Mouse (Mus musculus) lung, postnatal 0 days (tissue): ENCODE measurements around the gene Cdk15. TPM values are rescaled to one million over a fixed set of nuclear protein-coding genes. Genes with fewer than 3 reads are reported as not detected.

Source experiments
- ATAC-seq: fragments of 200-750 bp; cut with Nextera tagmentation; 2 replicates; pipeline ENCODE4 v1.8.0; 2017; ENCODE audit warnings: moderate library complexity
- DNase-seq: peaks from one replicate; pipeline ENCODE4 v3.0.0-alpha.2; 2016; ENCODE audit warnings: low spot score
- H3K27ac ChIP-seq: fragments of 300-500 bp; sonication (generic); 2 replicates; pipeline ENCODE4 v1.5.1; 2014; ENCODE audit warnings: antibody characterized with exemption, mild to moderate bottlenecking, low read length, mixed read lengths
- H3K27me3 ChIP-seq: fragments of 300-500 bp; sonication (generic); replicated peaks from 2 replicates; pipeline ENCODE4 v1.6.1; 2014; ENCODE audit warnings: low read length, mixed read lengths; ENCODE audit not compliant: insufficient read depth
- H3K36me3 ChIP-seq: fragments of 300-500 bp; sonication (generic); 2 replicates; pipeline ENCODE4 v1.6.1; 2014; ENCODE audit warnings: low read length, mixed read lengths; ENCODE audit not compliant: insufficient read depth
- H3K4me1 ChIP-seq: fragments of 300-500 bp; sonication (generic); 2 replicates; pipeline ENCODE4 v1.6.1; 2014; ENCODE audit warnings: antibody characterized with exemption, low read depth, low read length, mixed read lengths; ENCODE audit not compliant: insufficient read depth
- H3K4me2 ChIP-seq: fragments of 300-500 bp; sonication (generic); replicated peaks from 2 replicates; pipeline ENCODE4 v1.6.1; 2014; ENCODE audit warnings: low read depth, mild to moderate bottlenecking, low read length, moderate library complexity, mixed read lengths
- H3K4me3 ChIP-seq: fragments of 300-500 bp; sonication (generic); 2 replicates; pipeline ENCODE4 v1.5.1; 2014; ENCODE audit warnings: low read depth, low read length
- H3K9ac ChIP-seq: fragments of 300-500 bp; sonication (generic); replicated peaks from 2 replicates; pipeline ENCODE4 v1.6.1; 2014; ENCODE audit warnings: low read depth, mild to moderate bottlenecking
- H3K9me3 ChIP-seq: fragments of 300-500 bp; sonication (generic); 2 replicates; pipeline ENCODE4 v1.6.1; 2016; ENCODE audit warnings: low read length, mixed read lengths
- CTCF ChIP-seq: IDR thresholded peaks from 2 replicates; pipeline ENCODE4 v1.5.1; 2016; ENCODE audit warnings: antibody characterized with exemption, mild to moderate bottlenecking
- EP300 ChIP-seq: IDR thresholded peaks from 2 replicates; pipeline ENCODE4 v1.6.1; 2016; ENCODE audit warnings: antibody characterized with exemption, mild to moderate bottlenecking, control low read depth
- WGBS: fragments of 180-500 bp; shearing (Covaris S2); extraction: QIAGEN DNeasy Blood & Tissue Kit; methylation state at CpG from one replicate; pipeline ENCODE4 v1.1.7; 2014; 5-methylcytosine and 5-hydroxymethylcytosine counted together
- polyA plus RNA-seq: library from polyadenylated mRNA; unstranded; fragments of >200 nt; fragmentation: Nextera tagmentation; extraction: Ambion mirVana; gene quantifications from 2 replicates; pipeline ENCODE4 v1.2.1, GENCODE M21; 2015

Cdk15 gene
- polyA plus RNA-seq, 1 experiment from 2014 or later: 0.13 TPM

- no peak overlapping the region for H3K27ac ChIP-seq
- TF ChIP-seq CTCF (peak; percentile 83), EP300 (peak; percentile 25; the same call in 1 of the 2 replicates)
- H3K4me3 ChIP-seq: no peak overlapping the region
- no peaks in the 10 kb centered on the region for H3K4me1 ChIP-seq
- peak; percentile 85 for DNase-seq
- no peak for ATAC-seq
- no peak overlapping the region for H3K9ac ChIP-seq
- no peaks in the 10 kb centered on the region for H3K9me3 ChIP-seq
- no peaks in the 10 kb centered on the region for H3K27me3 ChIP-seq
- H3K36me3 ChIP-seq: no peaks in the 10 kb centered on the region
- H3K4me2 ChIP-seq: no peak overlapping the region
- WGBS: 18% methylated on average over 6 of the region's 6 CpGs
Measured at GRCm38 (mm10) chr1:59316386-59317051, 59.8 kb downstream of the Cdk15 start.

DNA sequence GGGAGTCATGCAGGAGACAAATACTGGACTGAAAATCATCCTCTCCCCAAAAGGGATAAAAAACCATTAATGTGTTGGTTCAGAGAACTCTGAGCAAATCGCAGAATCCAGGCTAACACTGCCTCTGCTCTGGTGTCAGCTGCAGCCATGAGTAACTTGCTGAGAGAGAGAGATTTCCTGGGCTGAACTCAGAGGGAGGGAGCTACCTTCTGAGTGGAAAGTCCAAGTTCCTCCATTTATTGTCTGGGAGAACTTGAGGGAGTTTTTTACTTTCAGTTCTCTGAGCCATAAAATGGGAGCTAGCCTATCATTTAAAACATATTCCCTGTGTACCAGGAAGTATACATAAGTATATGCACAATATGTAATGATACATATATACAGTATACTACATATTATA lies 60.7 kb downstream of the Cdk15 start:
- WGBS: 86% methylated on average over 1 of the region's 1 CpGs
- no peak for TF ChIP-seq EP300
- TF ChIP-seq CTCF: no peak
- no peak for DNase-seq
- Histone ChIP-seq H3K4me2 (no peak overlapping the region), H3K9ac (no peak overlapping the region), H3K4me1 (no peaks in the 10 kb centered on the region), H3K4me3 (no peak overlapping the region), H3K36me3 (no peaks in the 10 kb centered on the region), H3K27ac (no peak overlapping the region), H3K9me3 (no peaks in the 10 kb centered on the region), H3K27me3 (no peaks in the 10 kb centered on the region)
- no peak for ATAC-seq

DNA sequence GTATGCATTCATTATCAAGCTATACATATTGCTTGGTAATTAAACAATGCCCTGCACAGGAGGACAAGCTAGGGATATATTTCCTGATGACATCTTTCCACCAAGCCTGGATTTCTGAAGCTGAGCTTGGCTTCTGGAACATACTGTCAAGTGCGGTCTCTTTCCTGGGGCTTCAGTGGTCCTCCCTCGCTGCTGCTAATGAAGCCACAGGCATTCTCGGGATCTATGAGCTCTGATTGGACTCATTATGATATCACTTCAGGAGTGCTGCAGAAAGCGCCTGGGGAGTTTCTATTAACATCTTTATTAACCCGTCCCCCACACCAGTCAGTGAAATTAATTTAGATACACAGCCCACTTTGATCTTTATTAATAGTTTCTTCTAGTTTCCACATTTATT lies 62.2 kb downstream of the Cdk15 start:
- Histone ChIP-seq H3K4me1 (no peaks in the 10 kb centered on the region), H3K9me3 (no peaks in the 10 kb centered on the region), H3K4me2 (no peak overlapping the region), H3K27me3 (no peaks in the 10 kb centered on the region), H3K27ac (no peak overlapping the region), H3K36me3 (no peaks in the 10 kb centered on the region), H3K9ac (no peak overlapping the region), H3K4me3 (no peak overlapping the region)
- WGBS: 76% methylated on average over 5 of the region's 5 CpGs
- DNase-seq (no peak), ATAC-seq (no peak)
- TF ChIP-seq EP300 (no peak), CTCF (no peak)

GRCm38 (mm10) chr1:59321076-59321879 lies 64.6 kb downstream of the Cdk15 start:
- no peak overlapping the region for H3K4me2 ChIP-seq
- no peak overlapping the region for H3K27ac ChIP-seq
- WGBS: 43% methylated on average over 9 of the region's 9 CpGs
- no peak overlapping the region for H3K9ac ChIP-seq
- H3K4me1 ChIP-seq: no peaks in the 10 kb centered on the region
- ATAC-seq: peak; percentile 65
- no peaks in the 10 kb centered on the region for H3K36me3 ChIP-seq
- peak; percentile 75 for TF ChIP-seq EP300
- TF ChIP-seq CTCF: no peak
- H3K27me3 ChIP-seq: no peaks in the 10 kb centered on the region
- peak; percentile 39 for DNase-seq
- H3K9me3 ChIP-seq: no peaks in the 10 kb centered on the region
- no peak overlapping the region for H3K4me3 ChIP-seq

- Histone ChIP-seq H3K36me3 (no peaks in the 10 kb centered on the region), H3K4me2 (no peak overlapping the region), H3K27ac (no peak overlapping the region), H3K27me3 (no peaks in the 10 kb centered on the region), H3K9ac (no peak overlapping the region), H3K4me3 (no peak overlapping the region), H3K4me1 (no peaks in the 10 kb centered on the region), H3K9me3 (no peaks in the 10 kb centered on the region)
- no peak for DNase-seq
- no peak for TF ChIP-seq EP300
- no peak for TF ChIP-seq CTCF
- 0 out of 2 replicates have a peak, but pooled peaks have one; percentile 17 for ATAC-seq
- 49% methylated on average over 9 of the region's 9 CpGs for WGBS
Measured at GRCm38 (mm10) chr1:59321880-59322836, 65.5 kb downstream of the Cdk15 start.
